Mouse (Mus musculus): ENCODE data around the gene C1ql3. TPM values are rescaled to one million over a fixed set of nuclear protein-coding genes. Genes with fewer than 3 reads are reported as not detected.

Gene C1ql3
- polyA plus RNA-seq, 1 experiment from 2014 or later, result 0.36 TPM

DNA sequence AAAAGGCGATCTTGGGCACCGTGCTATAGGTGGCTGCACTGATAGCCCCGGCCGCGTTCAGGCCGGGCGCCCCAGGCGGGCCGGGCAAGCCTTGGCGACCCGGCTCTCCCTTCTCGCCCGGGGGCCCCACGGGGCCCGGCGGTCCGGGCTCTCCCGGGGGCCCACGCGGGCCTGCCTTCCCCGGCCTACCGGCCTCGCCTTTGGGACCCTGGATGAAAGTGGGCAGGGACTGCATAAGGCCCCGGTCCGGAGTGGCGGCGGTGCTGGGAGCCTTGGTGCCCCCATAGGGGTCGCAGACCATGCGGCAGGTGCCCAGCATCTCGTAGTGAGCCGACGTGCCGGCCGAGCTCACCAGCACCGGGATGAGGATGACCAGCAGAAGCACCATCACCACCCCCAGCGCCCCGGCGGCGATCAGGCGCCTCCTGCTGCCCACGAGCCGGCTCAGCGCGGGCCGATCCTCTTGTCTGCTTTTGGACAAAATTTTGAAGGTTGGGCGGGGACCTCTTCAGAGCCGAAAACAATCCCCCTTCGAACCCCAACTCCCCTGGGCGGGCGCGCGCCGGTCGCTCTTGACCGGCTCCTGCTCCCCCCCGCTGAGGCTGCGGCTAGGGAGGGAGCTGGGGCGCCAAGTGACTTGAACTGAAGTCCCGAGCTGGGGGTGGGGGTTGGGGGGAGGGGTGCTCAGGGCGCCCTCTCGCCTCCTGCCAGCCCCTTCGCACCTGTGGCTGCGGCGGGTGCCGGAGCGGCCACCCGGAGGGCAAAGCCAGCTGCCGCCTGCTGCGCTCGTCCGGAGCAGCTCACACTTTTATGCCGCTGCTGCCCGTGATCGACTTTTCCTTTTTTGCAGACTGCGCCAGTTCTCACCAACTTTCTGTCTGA lies 905 bp downstream of the C1ql3 start:
- Histone ChIP-seq H3K9ac (replicated peaks; ENCODE audit: low read depth, low read length) (peak overlapping the region; percentile 4; the same call in 1 of the 2 replicates), H3K9me3 (ENCODE audit: control insufficient read depth, low read depth, low read length) (no peaks in the 10 kb centered on the region), H3K4me1 (ENCODE audit: control insufficient read depth, insufficient read depth, low read length) (peaks cover 8% of the 10 kb centered on the region; the same call in 1 of the 2 replicates), H3K27ac (ENCODE audit: low read length) (no peak overlapping the region), H3K4me2 (replicated peaks; ENCODE audit: low read depth, low read length) (peak overlapping the region; percentile 98), H3K36me3 (ENCODE audit: control insufficient read depth, insufficient read depth, low read length) (no peaks in the 10 kb centered on the region), H3K4me3 (ENCODE audit: low read depth, low read length) (peak overlapping the region; percentile 47), H3K27me3 (ENCODE audit: control insufficient read depth, insufficient read depth, low read length) (peaks cover 31% of the 10 kb centered on the region)
- under 1% methylated on average over 73 of the region's 75 CpGs for WGBS
- peak; percentile 58; the same call in 1 of the 2 replicates for ATAC-seq (ENCODE audit: insufficient number of reproducible peaks, insufficient read depth, low FRiP score, low read depth)

DNA sequence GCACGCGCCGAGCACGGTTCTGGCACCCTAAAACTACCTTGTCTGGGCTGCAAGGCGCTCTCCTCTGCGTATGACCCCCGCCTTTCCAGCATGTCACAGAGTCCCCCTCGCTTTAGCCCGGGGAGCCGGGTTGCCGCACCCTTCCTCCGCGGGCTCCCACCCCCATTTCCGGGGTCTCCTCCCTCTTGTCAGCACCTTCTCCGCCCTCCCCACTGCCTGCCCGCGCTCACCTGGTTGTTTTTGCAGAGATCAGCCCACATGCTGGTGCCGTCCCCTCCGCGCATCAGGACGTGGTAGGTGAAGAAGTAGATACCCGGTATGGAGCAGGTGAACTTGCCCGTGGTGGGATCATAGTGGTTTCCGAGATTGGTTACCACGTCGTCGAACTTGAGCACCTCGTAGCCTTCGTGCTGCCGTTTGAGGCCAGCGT lies 1.6 kb downstream of the C1ql3 start:
- WGBS, result 3% methylated on average over 31 of the region's 31 CpGs
- Histone ChIP-seq H3K4me1 (ENCODE audit: control insufficient read depth, insufficient read depth, low read length) (peaks cover 8% of the 10 kb centered on the region; the same call in 1 of the 2 replicates), H3K27ac (ENCODE audit: low read length) (no peak overlapping the region), H3K4me3 (ENCODE audit: low read depth, low read length) (peak overlapping the region; percentile 47), H3K9ac (replicated peaks; ENCODE audit: low read depth, low read length) (no peak overlapping the region), H3K4me2 (replicated peaks; ENCODE audit: low read depth, low read length) (peak overlapping the region; percentile 98), H3K27me3 (ENCODE audit: control insufficient read depth, insufficient read depth, low read length) (peaks cover 31% of the 10 kb centered on the region), H3K9me3 (ENCODE audit: control insufficient read depth, low read depth, low read length) (no peaks in the 10 kb centered on the region), H3K36me3 (ENCODE audit: control insufficient read depth, insufficient read depth, low read length) (no peaks in the 10 kb centered on the region)
- peak; percentile 33; the same call in 1 of the 2 replicates for ATAC-seq (ENCODE audit: insufficient number of reproducible peaks, insufficient read depth, low FRiP score, low read depth)

DNA sequence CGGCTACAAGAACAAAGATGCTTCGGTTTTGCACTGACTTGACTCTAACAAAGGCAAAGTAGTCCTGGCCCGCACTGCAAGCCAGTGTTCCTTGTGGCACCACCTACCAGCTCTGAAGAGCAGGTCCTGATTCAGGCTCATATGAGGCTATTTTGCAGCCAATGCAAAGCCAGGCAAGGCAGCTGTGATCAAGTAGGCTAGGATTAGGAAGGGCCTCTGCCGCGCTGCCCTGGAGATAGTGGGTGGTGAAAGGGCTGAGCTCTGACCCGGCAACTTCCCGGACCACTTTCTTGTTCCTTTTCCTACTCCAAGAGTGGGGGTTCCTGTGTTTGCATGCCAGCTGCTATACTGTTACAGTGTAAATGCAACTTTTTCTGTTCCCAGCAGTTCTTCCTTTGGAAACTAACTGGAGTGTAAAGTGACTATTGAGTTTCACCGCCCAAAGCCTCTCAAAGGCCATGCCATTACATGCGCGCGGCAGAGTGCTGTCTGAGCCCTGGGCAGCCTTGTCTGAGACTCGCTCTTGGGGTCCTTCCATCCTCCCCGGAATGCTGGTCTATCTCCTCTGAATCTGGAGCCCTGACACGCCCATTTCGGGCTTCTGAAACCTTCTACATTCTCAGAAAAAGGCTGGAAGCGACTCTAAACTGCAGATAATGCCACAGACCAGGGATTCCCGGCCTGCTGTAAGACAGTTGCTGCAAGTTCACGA lies 2.2 kb downstream of the C1ql3 start:
- Histone ChIP-seq H3K4me3 (ENCODE audit: low read depth, low read length) (peak overlapping the region; percentile 47), H3K9me3 (ENCODE audit: control insufficient read depth, low read depth, low read length) (no peaks in the 10 kb centered on the region), H3K27me3 (ENCODE audit: control insufficient read depth, insufficient read depth, low read length) (peaks cover 31% of the 10 kb centered on the region), H3K36me3 (ENCODE audit: control insufficient read depth, insufficient read depth, low read length) (no peaks in the 10 kb centered on the region), H3K27ac (ENCODE audit: low read length) (no peak overlapping the region), H3K4me2 (replicated peaks; ENCODE audit: low read depth, low read length) (peak overlapping the region; percentile 98), H3K9ac (replicated peaks; ENCODE audit: low read depth, low read length) (no peak overlapping the region), H3K4me1 (ENCODE audit: control insufficient read depth, insufficient read depth, low read length) (peaks cover 8% of the 10 kb centered on the region; the same call in 1 of the 2 replicates)
- WGBS, result 14% methylated on average over 18 of the region's 18 CpGs
- 0 out of 2 replicates have a peak, but pooled peaks have one; percentile 18 for ATAC-seq (ENCODE audit: insufficient number of reproducible peaks, insufficient read depth, low FRiP score, low read depth)

DNA sequence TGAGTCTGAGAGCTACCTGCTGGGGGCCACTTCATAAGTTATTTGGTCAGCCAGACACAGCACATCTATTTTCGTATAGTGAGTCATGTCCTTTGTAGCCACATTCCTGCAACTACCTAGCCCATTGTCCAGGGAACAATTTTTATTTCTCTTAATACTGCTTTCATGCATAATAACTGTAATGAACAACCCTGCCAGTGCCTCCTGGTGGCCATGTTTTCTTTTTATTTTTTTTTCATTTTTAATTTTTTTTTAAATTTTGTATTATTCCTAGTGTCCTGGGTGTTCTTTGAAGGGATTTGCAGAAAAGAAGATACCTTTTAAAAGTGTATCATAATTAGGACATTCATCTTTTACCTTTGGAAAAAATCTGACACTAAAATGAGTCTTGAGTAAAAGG lies 3.2 kb downstream of the C1ql3 start:
- no peak for ATAC-seq (ENCODE audit: insufficient number of reproducible peaks, insufficient read depth, low FRiP score, low read depth)
- no peaks in the 10 kb centered on the region for H3K36me3 ChIP-seq (ENCODE audit: control insufficient read depth, insufficient read depth, low read length)
- H3K4me3 ChIP-seq (ENCODE audit: low read depth, low read length), result no peak overlapping the region
- H3K9me3 ChIP-seq (ENCODE audit: control insufficient read depth, low read depth, low read length), result no peaks in the 10 kb centered on the region
- H3K9ac ChIP-seq (replicated peaks; ENCODE audit: low read depth, low read length), result no peak overlapping the region
- 83% methylated on average over 1 of the region's 1 CpGs for WGBS
- peaks cover 8% of the 10 kb centered on the region; the same call in 1 of the 2 replicates for H3K4me1 ChIP-seq (ENCODE audit: control insufficient read depth, insufficient read depth, low read length)
- peaks cover 31% of the 10 kb centered on the region for H3K27me3 ChIP-seq (ENCODE audit: control insufficient read depth, insufficient read depth, low read length)
- no peak overlapping the region for H3K4me2 ChIP-seq (replicated peaks; ENCODE audit: low read depth, low read length)
- H3K27ac ChIP-seq (ENCODE audit: low read length), result no peak overlapping the region

- Histone ChIP-seq H3K27ac (ENCODE audit: low read length) (no peak overlapping the region), H3K4me3 (ENCODE audit: low read depth, low read length) (no peak overlapping the region), H3K4me1 (ENCODE audit: control insufficient read depth, insufficient read depth, low read length) (no peaks in the 10 kb centered on the region), H3K4me2 (replicated peaks; ENCODE audit: low read depth, low read length) (no peak overlapping the region), H3K9me3 (ENCODE audit: control insufficient read depth, low read depth, low read length) (no peaks in the 10 kb centered on the region), H3K27me3 (ENCODE audit: control insufficient read depth, insufficient read depth, low read length) (no peaks in the 10 kb centered on the region), H3K36me3 (ENCODE audit: control insufficient read depth, insufficient read depth, low read length) (no peaks in the 10 kb centered on the region), H3K9ac (replicated peaks; ENCODE audit: low read depth, low read length) (no peak overlapping the region)
- ATAC-seq (ENCODE audit: insufficient number of reproducible peaks, insufficient read depth, low FRiP score, low read depth), result no peak
- WGBS, result 47% methylated on average over 2 of the region's 2 CpGs
These were observed 11.6 kb downstream of the C1ql3 start for GRCm38 (mm10) chr2:13000026-13000425.

DNA sequence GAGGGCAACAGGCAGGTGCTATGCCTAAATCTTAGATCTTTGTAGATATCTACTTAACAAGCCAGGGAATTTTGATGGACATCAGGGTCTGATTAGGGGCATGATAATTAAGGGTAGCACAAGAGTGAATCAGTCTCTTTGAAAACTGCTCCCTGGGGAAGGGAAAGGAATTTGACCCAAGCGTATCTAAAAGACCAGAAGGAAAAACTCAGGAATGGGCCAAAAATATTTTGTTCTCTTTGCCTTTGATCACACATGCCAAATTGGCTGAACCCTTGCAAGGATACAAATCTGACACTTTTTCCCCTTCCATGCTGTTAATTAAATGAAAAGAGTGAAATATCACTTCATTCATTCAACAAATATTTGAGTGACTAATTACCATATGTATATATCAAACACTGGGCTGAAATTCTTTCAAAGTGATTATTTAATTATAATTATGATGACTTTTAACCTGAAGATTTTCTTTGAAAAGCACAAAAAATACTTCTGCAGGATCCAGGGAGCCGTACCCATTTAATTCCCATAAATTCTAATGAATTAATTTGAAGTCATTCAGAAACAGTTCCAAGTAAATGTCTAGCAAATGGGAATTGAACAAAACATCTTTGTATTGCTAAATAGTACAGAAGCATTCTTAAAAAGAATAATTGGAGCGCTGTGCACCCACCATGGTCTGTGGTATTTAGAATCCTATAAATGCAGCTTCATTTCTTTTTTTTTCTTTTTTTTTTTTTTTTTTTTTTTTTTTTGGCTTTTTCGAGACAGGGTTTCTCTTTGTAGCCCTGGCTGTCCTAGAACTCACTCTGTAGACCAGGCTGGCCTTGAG lies 26.5 kb downstream of the C1ql3 start:
- 80% methylated on average over 4 of the region's 4 CpGs for WGBS
- H3K36me3 ChIP-seq (ENCODE audit: control insufficient read depth, insufficient read depth, low read length), result no peaks in the 10 kb centered on the region
- H3K4me3 ChIP-seq (ENCODE audit: low read depth, low read length), result no peak overlapping the region

DNA sequence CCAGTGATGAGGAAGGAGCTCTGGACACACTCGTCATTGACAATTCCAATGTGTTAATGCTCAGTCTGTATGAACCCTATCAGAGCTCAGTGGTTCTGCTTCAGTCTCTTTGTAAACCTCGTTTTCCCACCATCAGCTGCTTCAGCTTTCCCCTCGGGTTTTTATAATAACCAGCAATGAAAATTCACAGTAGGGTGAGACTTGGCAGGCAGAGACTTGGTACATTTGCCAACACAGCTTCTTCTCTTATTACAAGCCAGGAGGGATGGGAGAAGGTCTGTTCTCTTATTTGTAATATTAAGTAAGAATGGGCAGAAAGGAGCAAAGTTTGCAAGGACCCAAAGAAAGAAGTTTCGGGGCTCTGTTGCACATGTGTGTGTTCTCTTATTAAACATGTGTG lies 32.8 kb downstream of the C1ql3 start:
- H3K9me3 ChIP-seq (ENCODE audit: control insufficient read depth, low read depth, low read length), result no peaks in the 10 kb centered on the region
- no peak overlapping the region for H3K27ac ChIP-seq (ENCODE audit: low read length)
- no peak for ATAC-seq (ENCODE audit: insufficient number of reproducible peaks, insufficient read depth, low FRiP score, low read depth)
- WGBS, result 81% methylated on average over 4 of the region's 4 CpGs
- no peak overlapping the region for H3K9ac ChIP-seq (replicated peaks; ENCODE audit: low read depth, low read length)
- H3K27me3 ChIP-seq (ENCODE audit: control insufficient read depth, insufficient read depth, low read length), result no peaks in the 10 kb centered on the region
- H3K4me3 ChIP-seq (ENCODE audit: low read depth, low read length), result no peak overlapping the region
- no peaks in the 10 kb centered on the region for H3K4me1 ChIP-seq (ENCODE audit: control insufficient read depth, insufficient read depth, low read length)
- no peaks in the 10 kb centered on the region for H3K36me3 ChIP-seq (ENCODE audit: control insufficient read depth, insufficient read depth, low read length)
- H3K4me2 ChIP-seq (replicated peaks; ENCODE audit: low read depth, low read length), result no peak overlapping the region

More for the DNA sequence above, 26.5 kb downstream of the C1ql3 start:
- Histone ChIP-seq H3K4me2 (replicated peaks; ENCODE audit: low read depth, low read length) (no peak overlapping the region), H3K9ac (replicated peaks; ENCODE audit: low read depth, low read length) (no peak overlapping the region), H3K9me3 (ENCODE audit: control insufficient read depth, low read depth, low read length) (no peaks in the 10 kb centered on the region), H3K4me1 (ENCODE audit: control insufficient read depth, insufficient read depth, low read length) (no peaks in the 10 kb centered on the region), H3K27ac (ENCODE audit: low read length) (no peak overlapping the region), H3K27me3 (ENCODE audit: control insufficient read depth, insufficient read depth, low read length) (no peaks in the 10 kb centered on the region)
- no peak for ATAC-seq (ENCODE audit: insufficient number of reproducible peaks, insufficient read depth, low FRiP score, low read depth)

DNA sequence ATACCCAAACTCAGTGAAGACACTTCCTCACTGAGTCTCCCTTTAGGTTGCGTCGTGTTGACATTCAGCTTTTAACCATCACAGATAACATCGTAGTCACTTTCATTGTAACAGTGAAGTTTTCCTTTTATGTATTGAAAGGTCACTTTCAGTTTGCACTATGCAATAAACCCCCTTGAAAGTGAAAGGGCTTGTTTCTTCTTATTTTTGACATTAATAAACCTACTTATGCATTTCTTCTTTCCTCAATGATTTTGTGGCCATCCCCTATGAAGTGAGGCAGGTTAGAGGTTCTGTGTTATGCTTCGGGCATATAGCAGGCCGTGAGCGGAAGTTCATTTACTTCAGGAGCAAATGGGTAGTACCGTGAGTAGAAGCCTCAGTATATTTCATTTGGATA lies 34.2 kb downstream of the C1ql3 start:
- no peaks in the 10 kb centered on the region for H3K9me3 ChIP-seq (ENCODE audit: control insufficient read depth, low read depth, low read length)
- no peak for ATAC-seq (ENCODE audit: insufficient number of reproducible peaks, insufficient read depth, low FRiP score, low read depth)
- 89% methylated on average over 7 of the region's 7 CpGs for WGBS
- no peak overlapping the region for H3K27ac ChIP-seq (ENCODE audit: low read length)
- no peak overlapping the region for H3K9ac ChIP-seq (replicated peaks; ENCODE audit: low read depth, low read length)
- H3K36me3 ChIP-seq (ENCODE audit: control insufficient read depth, insufficient read depth, low read length), result no peaks in the 10 kb centered on the region
- no peaks in the 10 kb centered on the region for H3K4me1 ChIP-seq (ENCODE audit: control insufficient read depth, insufficient read depth, low read length)
- no peaks in the 10 kb centered on the region for H3K27me3 ChIP-seq (ENCODE audit: control insufficient read depth, insufficient read depth, low read length)
- no peak overlapping the region for H3K4me3 ChIP-seq (ENCODE audit: low read depth, low read length)
- H3K4me2 ChIP-seq (replicated peaks; ENCODE audit: low read depth, low read length), result no peak overlapping the region
